Mouse (Mus musculus): ENCODE results near the gene Tshr. TPM values are rescaled to one million over a fixed set of nuclear protein-coding genes. Genes with fewer than 3 reads are reported as not detected.

Gene Tshr
- polyA plus RNA-seq, 1 experiment: 1.4 TPM

- no peak for DNase-seq
- Histone ChIP-seq H3K27ac (ENCODE audit: insufficient read depth, low read depth, low read length) (no peak overlapping the region), H3K4me1 (ENCODE audit: control insufficient read depth, insufficient read depth, low read length) (no peaks in the 10 kb centered on the region), H3K4me3 (ENCODE audit: insufficient read depth, low read depth, low read length) (no peak overlapping the region), H3K27me3 (replicated peaks; ENCODE audit: control insufficient read depth, insufficient read depth, low read length) (no peaks in the 10 kb centered on the region), H3K36me3 (ENCODE audit: control insufficient read depth, insufficient read depth, low read length) (no peaks in the 10 kb centered on the region)
- no peak for TF ChIP-seq CTCF (conservative IDR thresholded peaks at IDR 0.05; ENCODE audit: insufficient read depth, insufficient read length, low read depth, low read length)
- no peak for TF ChIP-seq POLR2A (IDR thresholded peaks at IDR 0.05; ENCODE audit: low read depth, low read length)
- 76% methylated on average over 2 of the region's 2 CpGs for WGBS
Observed at GRCm38 (mm10) chr12:91500475-91500874, 116.1 kb downstream of the Tshr start.

GRCm38 (mm10) chr12:91511766-91512165 is 127.4 kb downstream of the Tshr start:
- Histone ChIP-seq H3K36me3 (ENCODE audit: control insufficient read depth, insufficient read depth, low read length) (no peaks in the 10 kb centered on the region), H3K4me3 (ENCODE audit: insufficient read depth, low read depth, low read length) (no peak overlapping the region), H3K27me3 (replicated peaks; ENCODE audit: control insufficient read depth, insufficient read depth, low read length) (no peaks in the 10 kb centered on the region), H3K27ac (ENCODE audit: insufficient read depth, low read depth, low read length) (no peak overlapping the region), H3K4me1 (ENCODE audit: control insufficient read depth, insufficient read depth, low read length) (no peaks in the 10 kb centered on the region)
- no peak for DNase-seq
- no peak for TF ChIP-seq POLR2A (IDR thresholded peaks at IDR 0.05; ENCODE audit: low read depth, low read length)
- no peak for TF ChIP-seq CTCF (conservative IDR thresholded peaks at IDR 0.05; ENCODE audit: insufficient read depth, insufficient read length, low read depth, low read length)
- 69% methylated on average over 3 of the region's 3 CpGs for WGBS

DNA sequence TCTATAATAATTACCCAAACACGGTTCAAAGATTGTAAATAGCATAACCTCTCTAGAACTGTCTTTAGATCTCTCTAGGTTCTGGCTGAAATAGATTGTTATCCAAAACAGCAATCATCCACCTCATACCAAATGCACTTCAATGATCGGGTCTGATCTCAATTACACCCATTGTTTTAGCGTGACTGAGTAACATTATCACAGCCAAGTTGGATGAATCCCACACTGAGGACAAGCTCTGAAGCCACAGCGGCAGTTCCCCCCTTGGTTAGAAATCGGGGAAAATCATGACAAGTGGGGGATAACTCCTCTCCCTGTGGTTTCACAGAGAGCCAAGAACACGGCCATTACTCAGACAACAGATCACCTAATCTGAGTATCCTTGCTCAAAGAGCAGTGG is 129.6 kb downstream of the Tshr start:
- WGBS: 82% methylated on average over 6 of the region's 6 CpGs

GRCm38 (mm10) chr12:91517808-91518207 is 133.4 kb downstream of the Tshr start:
- Histone ChIP-seq H3K36me3 (ENCODE audit: control insufficient read depth, insufficient read depth, low read length) (no peaks in the 10 kb centered on the region), H3K27ac (ENCODE audit: insufficient read depth, low read depth, low read length) (no peak overlapping the region), H3K4me1 (ENCODE audit: control insufficient read depth, insufficient read depth, low read length) (no peaks in the 10 kb centered on the region), H3K27me3 (replicated peaks; ENCODE audit: control insufficient read depth, insufficient read depth, low read length) (no peaks in the 10 kb centered on the region), H3K4me3 (ENCODE audit: insufficient read depth, low read depth, low read length) (no peak overlapping the region)
- TF ChIP-seq CTCF (conservative IDR thresholded peaks at IDR 0.05; ENCODE audit: insufficient read depth, insufficient read length, low read depth, low read length) (no peak), POLR2A (IDR thresholded peaks at IDR 0.05; ENCODE audit: low read depth, low read length) (no peak)
- DNase-seq: no peak
- 84% methylated on average over 3 of the region's 3 CpGs for WGBS

More for the DNA sequence above, 129.6 kb downstream of the Tshr start:
- no peak for DNase-seq
- no peaks in the 10 kb centered on the region for H3K4me1 ChIP-seq (ENCODE audit: control insufficient read depth, insufficient read depth, low read length)
- H3K4me3 ChIP-seq (ENCODE audit: insufficient read depth, low read depth, low read length): no peak overlapping the region
- H3K36me3 ChIP-seq (ENCODE audit: control insufficient read depth, insufficient read depth, low read length): no peaks in the 10 kb centered on the region
- TF ChIP-seq POLR2A (IDR thresholded peaks at IDR 0.05; ENCODE audit: low read depth, low read length): no peak
- no peak for TF ChIP-seq CTCF (conservative IDR thresholded peaks at IDR 0.05; ENCODE audit: insufficient read depth, insufficient read length, low read depth, low read length)
- no peaks in the 10 kb centered on the region for H3K27me3 ChIP-seq (replicated peaks; ENCODE audit: control insufficient read depth, insufficient read depth, low read length)
- no peak overlapping the region for H3K27ac ChIP-seq (ENCODE audit: insufficient read depth, low read depth, low read length)

GRCm38 (mm10) chr12:91523626-91524025 is 139.3 kb downstream of the Tshr start:
- H3K36me3 ChIP-seq (ENCODE audit: control insufficient read depth, insufficient read depth, low read length): no peaks in the 10 kb centered on the region
- H3K4me3 ChIP-seq (ENCODE audit: insufficient read depth, low read depth, low read length): no peak overlapping the region
- TF ChIP-seq CTCF (conservative IDR thresholded peaks at IDR 0.05; ENCODE audit: insufficient read depth, insufficient read length, low read depth, low read length): no peak
- DNase-seq: no peak
- WGBS: 73% methylated on average over 3 of the region's 3 CpGs
- no peaks in the 10 kb centered on the region for H3K4me1 ChIP-seq (ENCODE audit: control insufficient read depth, insufficient read depth, low read length)
- H3K27ac ChIP-seq (ENCODE audit: insufficient read depth, low read depth, low read length): no peak overlapping the region
- H3K27me3 ChIP-seq (replicated peaks; ENCODE audit: control insufficient read depth, insufficient read depth, low read length): no peaks in the 10 kb centered on the region; the same call in 1 of the 2 replicates

GRCm38 (mm10) chr12:91534514-91534913 is 150.2 kb downstream of the Tshr start:
- Histone ChIP-seq H3K4me3 (ENCODE audit: insufficient read depth, low read depth, low read length) (no peak overlapping the region), H3K27ac (ENCODE audit: insufficient read depth, low read depth, low read length) (no peak overlapping the region), H3K4me1 (ENCODE audit: control insufficient read depth, insufficient read depth, low read length) (no peaks in the 10 kb centered on the region), H3K36me3 (ENCODE audit: control insufficient read depth, insufficient read depth, low read length) (no peaks in the 10 kb centered on the region), H3K27me3 (replicated peaks; ENCODE audit: control insufficient read depth, insufficient read depth, low read length) (no peaks in the 10 kb centered on the region)
- 79% methylated on average over 6 of the region's 6 CpGs for WGBS
- no peak for TF ChIP-seq CTCF (conservative IDR thresholded peaks at IDR 0.05; ENCODE audit: insufficient read depth, insufficient read length, low read depth, low read length)
- TF ChIP-seq POLR2A (IDR thresholded peaks at IDR 0.05; ENCODE audit: low read depth, low read length): no peak
- DNase-seq: no peak

DNA sequence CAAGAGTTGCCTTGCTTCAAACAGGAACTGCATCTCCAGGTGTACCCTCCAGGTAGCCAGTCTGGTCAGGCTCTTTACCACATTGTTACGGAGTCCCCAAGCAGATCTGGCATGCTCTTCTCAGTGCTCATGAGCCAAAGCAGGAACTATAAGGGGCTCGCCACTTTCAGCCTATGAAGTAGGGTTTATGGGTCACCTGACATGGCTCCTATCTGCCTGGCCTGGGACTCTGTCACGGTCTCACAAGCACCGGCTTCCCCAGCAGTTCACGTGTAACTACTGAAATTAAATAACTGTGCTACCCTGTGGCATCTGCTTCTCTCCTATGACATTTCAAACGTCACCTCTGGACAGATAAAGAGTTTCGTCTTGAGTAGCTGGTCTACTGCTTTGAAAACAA is 155.8 kb downstream of the Tshr start:
- H3K4me1 ChIP-seq (ENCODE audit: control insufficient read depth, insufficient read depth, low read length): no peaks in the 10 kb centered on the region
- H3K27me3 ChIP-seq (replicated peaks; ENCODE audit: control insufficient read depth, insufficient read depth, low read length): no peaks in the 10 kb centered on the region
- no peaks in the 10 kb centered on the region for H3K36me3 ChIP-seq (ENCODE audit: control insufficient read depth, insufficient read depth, low read length)
- no peak overlapping the region for H3K27ac ChIP-seq (ENCODE audit: insufficient read depth, low read depth, low read length)
- 65% methylated on average over 7 of the region's 7 CpGs for WGBS
- TF ChIP-seq POLR2A (IDR thresholded peaks at IDR 0.05; ENCODE audit: low read depth, low read length): no peak
- no peak for TF ChIP-seq CTCF (conservative IDR thresholded peaks at IDR 0.05; ENCODE audit: insufficient read depth, insufficient read length, low read depth, low read length)
- no peak overlapping the region for H3K4me3 ChIP-seq (ENCODE audit: insufficient read depth, low read depth, low read length)
- DNase-seq: no peak

- TF ChIP-seq POLR2A (IDR thresholded peaks at IDR 0.05; ENCODE audit: low read depth, low read length): no peak
- no peak for TF ChIP-seq CTCF (conservative IDR thresholded peaks at IDR 0.05; ENCODE audit: insufficient read depth, insufficient read length, low read depth, low read length)
- 65% methylated on average over 9 of the region's 9 CpGs for WGBS
- Histone ChIP-seq H3K27me3 (replicated peaks; ENCODE audit: control insufficient read depth, insufficient read depth, low read length) (no peaks in the 10 kb centered on the region), H3K27ac (ENCODE audit: insufficient read depth, low read depth, low read length) (no peak overlapping the region), H3K4me1 (ENCODE audit: control insufficient read depth, insufficient read depth, low read length) (no peaks in the 10 kb centered on the region), H3K36me3 (ENCODE audit: control insufficient read depth, insufficient read depth, low read length) (no peaks in the 10 kb centered on the region), H3K4me3 (ENCODE audit: insufficient read depth, low read depth, low read length) (no peak overlapping the region)
- DNase-seq: no peak
Observed at GRCm38 (mm10) chr12:91549471-91549870, 165.1 kb downstream of the Tshr start.

Data from kidney, adult 2 months (tissue).